8 mouse cellular contexts compared by ENCODE assay signal in genomic region chr13:49172971-49173596, GRCm38 (mm10). TPM values are rescaled to one million over a fixed set of nuclear protein-coding genes. Genes with fewer than 3 reads are reported as not detected.
A peak's percentile ranks its signal among the peaks of the same experiment; 100 is the strongest.
DNase-seq lines count a peak whose midpoint lies in the region; ATAC-seq lines count a peak whose summit lies in the region.

No protein-coding gene starts in this region.

- no peaks in the 10 kb centered on the region for H3K9me3 ChIP-seq in embryonic facial prominence, embryonic 11.5 days (replicated peaks; ENCODE audit: control insufficient read depth, low read length)
- H3K9me3 ChIP-seq in limb, embryonic 12.5 days: no peaks in the 10 kb centered on the region
- no peaks in the 10 kb centered on the region for H3K9me3 ChIP-seq in midbrain, embryonic 14.5 days (ENCODE audit: control insufficient read depth, low read length)

- H3K9ac ChIP-seq in embryonic facial prominence, embryonic 11.5 days (replicated peaks; ENCODE audit: low read length): no peak overlapping the region
- H3K9ac ChIP-seq in limb, embryonic 12.5 days (replicated peaks): no peak overlapping the region
- H3K9ac ChIP-seq in midbrain, embryonic 14.5 days (replicated peaks; ENCODE audit: low read length): no peak overlapping the region

- no peak overlapping the region for H3K4me3 ChIP-seq in embryonic facial prominence, embryonic 11.5 days (ENCODE audit: low read depth, low read length)
- no peak overlapping the region for H3K4me3 ChIP-seq in limb, embryonic 12.5 days (replicated peaks)
- no peak overlapping the region for H3K4me3 ChIP-seq in midbrain, embryonic 14.5 days (replicated peaks; ENCODE audit: low read depth, low read length)

- ATAC-seq in embryonic facial prominence, embryonic 11.5 days (replicated peaks; ENCODE audit: insufficient number of reproducible peaks, low FRiP score, low TSS enrichment, low read depth): peak; percentile 79
- ATAC-seq in limb, embryonic 12.5 days (ENCODE audit: insufficient number of reproducible peaks, insufficient read depth, low FRiP score, low TSS enrichment, low read depth): peak; percentile 57; the same call in 1 of the 2 replicates
- peak; percentile 68; the same call in 1 of the 2 replicates for ATAC-seq in midbrain, embryonic 14.5 days (ENCODE audit: low FRiP score, low TSS enrichment)

- H3K4me2 ChIP-seq in embryonic facial prominence, embryonic 11.5 days (ENCODE audit: low read depth, low read length): no peak overlapping the region
- H3K4me2 ChIP-seq in limb, embryonic 12.5 days: no peak overlapping the region
- H3K4me2 ChIP-seq in midbrain, embryonic 14.5 days (ENCODE audit: low read length): no peak overlapping the region

- H3K27me3 ChIP-seq in embryonic facial prominence, embryonic 11.5 days (ENCODE audit: control insufficient read depth, insufficient read depth, low read length): no peaks in the 10 kb centered on the region
- H3K27me3 ChIP-seq in limb, embryonic 12.5 days: 0 out of 2 replicates have a peak, but pooled peaks cover 4% of the 10 kb centered on the region
- no peaks in the 10 kb centered on the region for H3K27me3 ChIP-seq in midbrain, embryonic 14.5 days (ENCODE audit: control insufficient read depth, insufficient read depth, low read length)

- no peaks in the 10 kb centered on the region for H3K4me1 ChIP-seq in embryonic facial prominence, embryonic 11.5 days (ENCODE audit: control insufficient read depth, insufficient read depth, low read length)
- H3K4me1 ChIP-seq in limb, embryonic 12.5 days (replicated peaks): no peaks in the 10 kb centered on the region
- no peaks in the 10 kb centered on the region for H3K4me1 ChIP-seq in midbrain, embryonic 14.5 days (ENCODE audit: control insufficient read depth, insufficient read depth, low read length)

- WGBS in embryonic facial prominence, embryonic 11.5 days: 7% methylated on average over 12 of the region's 12 CpGs
- 8% methylated on average over 12 of the region's 12 CpGs for WGBS in limb, embryonic 12.5 days
- 6% methylated on average over 12 of the region's 12 CpGs for WGBS in midbrain, embryonic 14.5 days

- peak; percentile 83 for DNase-seq in 3T3-L1 (ENCODE audit: low read depth, low spot score)
- DNase-seq in adrenal gland, postnatal 14 days: peak; percentile 95
- DNase-seq in embryonic facial prominence, embryonic 11.5 days (ENCODE audit: low spot score): peak; percentile 93
- peak; percentile 89 to 96 for DNase-seq in heart, adult 18-20 months
- DNase-seq in kidney, adult 18-20 months: peak; percentile 93
- DNase-seq in midbrain, embryonic 14.5 days: peak; percentile 93
- DNase-seq in spleen, adult 12 weeks (ENCODE audit: low spot score): peak; percentile 53

- H3K36me3 ChIP-seq in embryonic facial prominence, embryonic 11.5 days (replicated peaks; ENCODE audit: control insufficient read depth, insufficient read depth, low read depth, low read length): no peaks in the 10 kb centered on the region
- H3K36me3 ChIP-seq in limb, embryonic 12.5 days: no peaks in the 10 kb centered on the region
- H3K36me3 ChIP-seq in midbrain, embryonic 14.5 days (ENCODE audit: control insufficient read depth, insufficient read depth, low read length): no peaks in the 10 kb centered on the region

- H3K27ac ChIP-seq in embryonic facial prominence, embryonic 11.5 days (replicated peaks; ENCODE audit: low read depth, low read length): no peak overlapping the region
- H3K27ac ChIP-seq in limb, embryonic 12.5 days: no peak overlapping the region
- H3K27ac ChIP-seq in midbrain, embryonic 14.5 days (replicated peaks; ENCODE audit: low read depth, low read length): no peak overlapping the region

RNA-seq across cellular contexts. Expression of gene Ninj1, which starts 14.2 kb away (rescaled TPM):
- 69.8 and 83.7 TPM in 2 replicates for total RNA-seq in adrenal gland, postnatal 14 days (2021)
- polyA plus RNA-seq in embryonic facial prominence, embryonic 11.5 days (2014; fragmentation: Nextera tagmentation; extraction: Ambion mirVana): 29.8 and 30.5 TPM in 2 replicates
- 100 to 1,000 TPM; 122 to 123 TPM for total RNA-seq in heart, adult 18-20 months (2021)
- polyA plus RNA-seq in limb, embryonic 12.5 days (2016; fragmentation: Nextera tagmentation; extraction: Ambion mirVana): 31.4 and 35.3 TPM in 2 replicates
- 15.3 and 22.0 TPM in 2 replicates for polyA plus RNA-seq in midbrain, embryonic 14.5 days (2014; fragmentation: Nextera tagmentation; extraction: Ambion mirVana)

RNA-seq across cellular contexts. Expression of gene Wnk2, which starts 25.3 kb away (rescaled TPM):
- total RNA-seq in adrenal gland, postnatal 14 days (2021): 2.6 and 3.3 TPM in 2 replicates
- 2.5 and 2.6 TPM in 2 replicates for polyA plus RNA-seq in embryonic facial prominence, embryonic 11.5 days (2014; fragmentation: Nextera tagmentation; extraction: Ambion mirVana)
- total RNA-seq in heart, adult 18-20 months (2021): 10 to 100 TPM; 70.1 to 70.9 TPM
- polyA plus RNA-seq in limb, embryonic 12.5 days (2016; fragmentation: Nextera tagmentation; extraction: Ambion mirVana): 1.3 and 1.6 TPM in 2 replicates
- polyA plus RNA-seq in midbrain, embryonic 14.5 days (2014; fragmentation: Nextera tagmentation; extraction: Ambion mirVana): 27.1 and 29.0 TPM in 2 replicates

RNA-seq across cellular contexts. Expression of gene Card19, which starts 42.8 kb away (rescaled TPM):
- 60.3 and 60.6 TPM in 2 replicates for total RNA-seq in adrenal gland, postnatal 14 days (2021)
- polyA plus RNA-seq in embryonic facial prominence, embryonic 11.5 days (2014; fragmentation: Nextera tagmentation; extraction: Ambion mirVana): 32.1 and 34.4 TPM in 2 replicates
- total RNA-seq in heart, adult 18-20 months (2021): 100 to 1,000 TPM; 145 to 150 TPM
- polyA plus RNA-seq in limb, embryonic 12.5 days (2016; fragmentation: Nextera tagmentation; extraction: Ambion mirVana): 43.5 and 45.2 TPM in 2 replicates
- 20.6 and 24.6 TPM in 2 replicates for polyA plus RNA-seq in midbrain, embryonic 14.5 days (2014; fragmentation: Nextera tagmentation; extraction: Ambion mirVana)
